Mouse (Mus musculus): ENCODE measurements around the gene Stk38.
A peak's percentile ranks its signal among the peaks of the same experiment; 100 is the strongest.
"Not testable (repeated sequence)": the region's sequence is repeated elsewhere in the genome, so short reads cannot be mapped to it uniquely, and the experiment has no call there.

Stk38 gene

GRCm38 (mm10) chr17:29009181-29009580, 1.4 kb upstream of the Stk38 start:
- no peak for DNase-seq (ENCODE audit: low read depth, low spot score)

GRCm38 (mm10) chr17:29008326-29008650, 493 bp upstream of the Stk38 start:
- no peak for DNase-seq (ENCODE audit: low read depth, low spot score)

GRCm38 (mm10) chr17:29007243-29007640, 553 bp downstream of the Stk38 start:
- no peak for DNase-seq (ENCODE audit: low read depth, low spot score)

GRCm38 (mm10) chr17:29006812-29007211, 983 bp downstream of the Stk38 start:
- peak; percentile 46 for DNase-seq (ENCODE audit: low read depth, low spot score)

- no peak for DNase-seq (ENCODE audit: low read depth, low spot score)
These were observed 2.8 kb downstream of the Stk38 start for GRCm38 (mm10) chr17:29005002-29005401.

- DNase-seq (ENCODE audit: low read depth, low spot score), result peak; percentile 75
These were observed 4.1 kb downstream of the Stk38 start for GRCm38 (mm10) chr17:29003740-29004139.

- DNase-seq (ENCODE audit: low read depth, low spot score), result no peak
These were observed 7.3 kb downstream of the Stk38 start for GRCm38 (mm10) chr17:29000465-29000864.

GRCm38 (mm10) chr17:28994615-28995014, 13.2 kb downstream of the Stk38 start:
- DNase-seq (ENCODE audit: low read depth, low spot score), result no peak

- DNase-seq (ENCODE audit: low read depth, low spot score), result not testable (repeated sequence)
These were observed 14.8 kb downstream of the Stk38 start for GRCm38 (mm10) chr17:28993004-28993403.

GRCm38 (mm10) chr17:28992105-28992504, 15.7 kb downstream of the Stk38 start:
- no peak for DNase-seq (ENCODE audit: low read depth, low spot score)

GRCm38 (mm10) chr17:28991286-28991685, 16.5 kb downstream of the Stk38 start:
- DNase-seq (ENCODE audit: low read depth, low spot score), result no peak

- no peak for DNase-seq (ENCODE audit: low read depth, low spot score)
These were observed 17.7 kb downstream of the Stk38 start for GRCm38 (mm10) chr17:28990060-28990459.

GRCm38 (mm10) chr17:28988996-28989395, 18.8 kb downstream of the Stk38 start:
- DNase-seq (ENCODE audit: low read depth, low spot score), result no peak

- no peak for DNase-seq (ENCODE audit: low read depth, low spot score)
These were observed 19.5 kb downstream of the Stk38 start for GRCm38 (mm10) chr17:28988291-28988690.

- DNase-seq (ENCODE audit: low read depth, low spot score), result peak; percentile 76
These were observed 20.1 kb downstream of the Stk38 start for GRCm38 (mm10) chr17:28987713-28988112.

GRCm38 (mm10) chr17:28986833-28987232, 21.0 kb downstream of the Stk38 start:
- peak; percentile 39 for DNase-seq (ENCODE audit: low read depth, low spot score)

- no peak for DNase-seq (ENCODE audit: low read depth, low spot score)
These were observed 22.9 kb downstream of the Stk38 start for GRCm38 (mm10) chr17:28984724-28985420.

GRCm38 (mm10) chr17:28982591-28982990, 25.2 kb downstream of the Stk38 start:
- DNase-seq (ENCODE audit: low read depth, low spot score), result no peak

- no peak for DNase-seq (ENCODE audit: low read depth, low spot score)
These were observed 26.7 kb downstream of the Stk38 start for GRCm38 (mm10) chr17:28981081-28981480.

GRCm38 (mm10) chr17:28979091-28979490, 28.7 kb downstream of the Stk38 start:
- no peak for DNase-seq (ENCODE audit: low read depth, low spot score)

GRCm38 (mm10) chr17:28970122-28970521, 37.7 kb downstream of the Stk38 start:
- no peak for DNase-seq (ENCODE audit: low read depth, low spot score)

- DNase-seq (ENCODE audit: low read depth, low spot score), result peak; percentile 38
These were observed 40.7 kb downstream of the Stk38 start for GRCm38 (mm10) chr17:28967021-28967610.

GRCm38 (mm10) chr17:28961596-28961995, 46.2 kb downstream of the Stk38 start:
- no peak for DNase-seq (ENCODE audit: low read depth, low spot score)

GRCm38 (mm10) chr17:28960597-28960996, 47.2 kb downstream of the Stk38 start:
- no peak for DNase-seq (ENCODE audit: low read depth, low spot score)

Data from CD4-positive helper T cell, adult 2 months (primary cell).